Mouse (Mus musculus) intestine, embryonic 16.5 days (tissue): Measurements from ENCODE around the gene Wee1. TPM values are rescaled to one million over a fixed set of nuclear protein-coding genes. Genes with fewer than 3 reads are reported as not detected.

Experiments
- ATAC-seq: fragments of 200-750 bp; cut with Nextera tagmentation; 2 replicates; pipeline ENCODE4 v1.8.0; 2017; ENCODE audit warnings: moderate TSS enrichment, moderate library complexity
- H3K27ac ChIP-seq: fragments of 300-500 bp; sonication (generic); 2 replicates; pipeline ENCODE4 v1.5.1; 2014; ENCODE audit warnings: mild to moderate bottlenecking, low read length
- H3K27me3 ChIP-seq: fragments of 300-500 bp; sonication (generic); replicated peaks from 2 replicates; pipeline ENCODE4 v1.6.1; 2014; ENCODE audit warnings: low read length, control low read depth, mixed read lengths; ENCODE audit not compliant: control insufficient read depth, insufficient read depth
- H3K36me3 ChIP-seq: fragments of 300-500 bp; sonication (generic); 2 replicates; pipeline ENCODE4 v1.6.1; 2014; ENCODE audit warnings: low read length, control low read depth; ENCODE audit not compliant: control insufficient read depth, insufficient read depth
- H3K4me1 ChIP-seq: fragments of 300-500 bp; sonication (generic); 2 replicates; pipeline ENCODE4 v1.6.1; 2014; ENCODE audit warnings: low read length, control low read depth, mixed read lengths; ENCODE audit not compliant: control insufficient read depth, insufficient read depth
- H3K4me2 ChIP-seq: fragments of 300-500 bp; sonication (generic); 2 replicates; pipeline ENCODE4 v1.6.1; 2014; ENCODE audit warnings: low read depth, low read length, control low read depth
- H3K4me3 ChIP-seq: fragments of 300-500 bp; sonication (generic); 2 replicates; pipeline ENCODE4 v1.5.1; 2014; ENCODE audit warnings: mild to moderate bottlenecking, low read length
- H3K9ac ChIP-seq: fragments of 300-500 bp; sonication (generic); 2 replicates; pipeline ENCODE4 v1.6.1; 2014; ENCODE audit warnings: low read depth, low read length
- H3K9me3 ChIP-seq: fragments of 300-500 bp; sonication (generic); 2 replicates; pipeline ENCODE4 v1.6.1; 2016; ENCODE audit warnings: low read length, control low read depth; ENCODE audit not compliant: control insufficient read depth
- WGBS: fragments of 180-500 bp; shearing (Covaris S2); extraction: QIAGEN DNeasy Blood & Tissue Kit; methylation state at CpG from one replicate; pipeline ENCODE4 v1.1.7; 2014; 5-methylcytosine and 5-hydroxymethylcytosine counted together
- polyA plus RNA-seq: library from polyadenylated mRNA; unstranded; fragments of >200 nt; fragmentation: Nextera tagmentation; extraction: Ambion mirVana; gene quantifications from 2 replicates; pipeline ENCODE4 v1.2.1, GENCODE M21; 2015

The Wee1 gene
- 14.3 and 16.6 TPM in 2 replicates for polyA plus RNA-seq

GRCm38 (mm10) chr7:110121516-110122288 lies at the start of gene Wee1:
Gene Wee1 (plus strand): TSS chr7:110122046.
- Histone ChIP-seq H3K9me3 (no peaks in the 10 kb centered on the region), H3K27ac (peak within 1 kb of the TSS; percentile 96), H3K4me2 (peak within 1 kb of the TSS; percentile 80), H3K27me3 (no peaks in the 10 kb centered on the region), H3K4me1 (peaks cover 8% of the 10 kb centered on the region; the same call in 1 of the 2 replicates), H3K36me3 (no peaks in the 10 kb centered on the region), H3K4me3 (peak within 1 kb of the TSS; percentile 99), H3K9ac (peak within 1 kb of the TSS; percentile 92)
- WGBS = under 1% methylated on average over 80 of the region's 81 CpGs
- ATAC-seq = peak; percentile 99

GRCm38 (mm10) chr7:110078168-110078567 lies 43.7 kb upstream of the Wee1 start:
- no peaks in the 10 kb centered on the region for H3K4me1 ChIP-seq
- H3K27me3 ChIP-seq = no peaks in the 10 kb centered on the region
- H3K9ac ChIP-seq = no peak overlapping the region
- ATAC-seq = no peak
- no peaks in the 10 kb centered on the region for H3K9me3 ChIP-seq
- 88% methylated on average over 5 of the region's 5 CpGs for WGBS
- peaks cover 32% of the 10 kb centered on the region for H3K36me3 ChIP-seq
- H3K4me3 ChIP-seq = no peak overlapping the region
- H3K27ac ChIP-seq = no peak overlapping the region
- H3K4me2 ChIP-seq = no peak overlapping the region

- no peak overlapping the region for H3K4me3 ChIP-seq
- H3K9ac ChIP-seq = no peak overlapping the region
- no peak overlapping the region for H3K27ac ChIP-seq
- H3K27me3 ChIP-seq = no peaks in the 10 kb centered on the region
- no peak overlapping the region for H3K4me2 ChIP-seq
- 76% methylated on average over 13 of the region's 13 CpGs for whole genome bisulfite sequencing
- no peak for ATAC-seq
- no peaks in the 10 kb centered on the region for H3K9me3 ChIP-seq
- H3K36me3 ChIP-seq = peaks cover 20% of the 10 kb centered on the region
- H3K4me1 ChIP-seq = no peaks in the 10 kb centered on the region
Observed at GRCm38 (mm10) chr7:110083386-110084165, 38.3 kb upstream of the Wee1 start.

GRCm38 (mm10) chr7:110085217-110085616 lies 36.6 kb upstream of the Wee1 start:
- H3K36me3 ChIP-seq = peaks cover 14% of the 10 kb centered on the region

GRCm38 (mm10) chr7:110087914-110088313 lies 33.9 kb upstream of the Wee1 start:
- no peak overlapping the region for H3K4me2 ChIP-seq
- no peak overlapping the region for H3K9ac ChIP-seq
- H3K27me3 ChIP-seq = no peaks in the 10 kb centered on the region
- peaks cover 11% of the 10 kb centered on the region for H3K36me3 ChIP-seq
- no peaks in the 10 kb centered on the region for H3K9me3 ChIP-seq
- no peak overlapping the region for H3K4me3 ChIP-seq
- WGBS = 54% methylated on average over 4 of the region's 4 CpGs
- peaks cover 4% of the 10 kb centered on the region; the same call in 1 of the 2 replicates for H3K4me1 ChIP-seq
- peak; percentile 97 for ATAC-seq
- peak overlapping the region; percentile 71 for H3K27ac ChIP-seq

More at GRCm38 (mm10) chr7:110085217-110085616, 36.6 kb upstream of the Wee1 start:
- no peak overlapping the region for H3K4me3 ChIP-seq
- no peaks in the 10 kb centered on the region for H3K27me3 ChIP-seq
- no peak overlapping the region for H3K4me2 ChIP-seq
- peaks cover 4% of the 10 kb centered on the region; the same call in 1 of the 2 replicates for H3K4me1 ChIP-seq
- no peak overlapping the region for H3K9ac ChIP-seq
- H3K9me3 ChIP-seq = no peaks in the 10 kb centered on the region
- ATAC-seq = no peak
- H3K27ac ChIP-seq = no peak overlapping the region

GRCm38 (mm10) chr7:110091670-110092069 lies 30.2 kb upstream of the Wee1 start:
- no peak overlapping the region for H3K27ac ChIP-seq
- H3K4me1 ChIP-seq = peaks cover 16% of the 10 kb centered on the region
- no peak overlapping the region for H3K4me3 ChIP-seq
- H3K9ac ChIP-seq = no peak overlapping the region
- 70% methylated on average over 7 of the region's 7 CpGs for WGBS
- no peak for ATAC-seq
- H3K4me2 ChIP-seq = no peak overlapping the region
- H3K36me3 ChIP-seq = peaks cover 3% of the 10 kb centered on the region
- no peaks in the 10 kb centered on the region for H3K27me3 ChIP-seq
- H3K9me3 ChIP-seq = no peaks in the 10 kb centered on the region

- no peak for ATAC-seq
- H3K9me3 ChIP-seq = no peaks in the 10 kb centered on the region; the same call in 1 of the 2 replicates
- 66% methylated on average over 4 of the region's 4 CpGs for WGBS
- peaks cover 3% of the 10 kb centered on the region for H3K36me3 ChIP-seq
- H3K4me1 ChIP-seq = peaks cover 15% of the 10 kb centered on the region
- H3K4me3 ChIP-seq = no peak overlapping the region
- H3K27ac ChIP-seq = peak overlapping the region; percentile 56
- H3K9ac ChIP-seq = no peak overlapping the region
- H3K27me3 ChIP-seq = no peaks in the 10 kb centered on the region
- no peak overlapping the region for H3K4me2 ChIP-seq
Observed at GRCm38 (mm10) chr7:110096332-110096731, 25.5 kb upstream of the Wee1 start.

- Histone ChIP-seq H3K4me1 (peaks cover 15% of the 10 kb centered on the region), H3K9me3 (no peaks in the 10 kb centered on the region; the same call in 1 of the 2 replicates), H3K27ac (peak overlapping the region; percentile 86), H3K36me3 (peaks cover under 1% of the 10 kb centered on the region; the same call in 1 of the 2 replicates), H3K4me3 (no peak overlapping the region), H3K9ac (no peak overlapping the region), H3K4me2 (no peak overlapping the region), H3K27me3 (no peaks in the 10 kb centered on the region)
- 37% methylated on average over 7 of the region's 7 CpGs for WGBS
- ATAC-seq = peak; percentile 93
Observed at GRCm38 (mm10) chr7:110097106-110097793, 24.6 kb upstream of the Wee1 start.

- peaks cover 9% of the 10 kb centered on the region for H3K4me1 ChIP-seq
- no peak overlapping the region for H3K4me2 ChIP-seq
- no peak for ATAC-seq
- H3K4me3 ChIP-seq = no peak overlapping the region
- WGBS = 42% methylated on average over 6 of the region's 6 CpGs
- no peaks in the 10 kb centered on the region for H3K27me3 ChIP-seq
- H3K36me3 ChIP-seq = no peaks in the 10 kb centered on the region
- H3K27ac ChIP-seq = no peak overlapping the region
- H3K9ac ChIP-seq = no peak overlapping the region
- no peaks in the 10 kb centered on the region; the same call in 1 of the 2 replicates for H3K9me3 ChIP-seq
Observed at GRCm38 (mm10) chr7:110100854-110101253, 21.0 kb upstream of the Wee1 start.
